In genomic region chr9:69505611-69506010, GRCm38 (mm10) we compare ENCODE assay signal across 8 mouse cellular contexts. TPM values are rescaled to one million over a fixed set of nuclear protein-coding genes. Genes with fewer than 3 reads are reported as not detected.
DNase-seq lines count a peak whose midpoint lies in the region; ATAC-seq and TF ChIP-seq lines count a peak whose summit lies in the region.

No protein-coding gene starts in this region.

- no peaks in the 10 kb centered on the region for H3K4me1 ChIP-seq in liver, adult 2 months (ENCODE audit: control insufficient read depth, insufficient read depth, low read length)
- no peaks in the 10 kb centered on the region for H3K4me1 ChIP-seq in liver, embryonic 11.5 days (replicated peaks; ENCODE audit: control insufficient read depth, insufficient read depth, low read length)
- peaks cover 12% of the 10 kb centered on the region for H3K4me1 ChIP-seq in embryonic facial prominence, embryonic 13.5 days

- H3K27ac ChIP-seq in liver, adult 2 months (replicated peaks; ENCODE audit: insufficient read depth, low read depth, low read length), result no peak overlapping the region
- H3K27ac ChIP-seq in liver, embryonic 11.5 days (ENCODE audit: low read depth, low read length), result no peak overlapping the region
- no peak overlapping the region for H3K27ac ChIP-seq in embryonic facial prominence, embryonic 13.5 days

- H3K27me3 ChIP-seq in liver, adult 2 months (ENCODE audit: control insufficient read depth, insufficient read depth, low read length), result peaks cover 2% of the 10 kb centered on the region; the same call in 1 of the 2 replicates
- peaks cover 3% of the 10 kb centered on the region; the same call in 1 of the 2 replicates for H3K27me3 ChIP-seq in liver, embryonic 11.5 days (replicated peaks; ENCODE audit: control insufficient read depth, insufficient read depth, low read length)
- 0 out of 2 replicates have a peak, but pooled peaks cover 5% of the 10 kb centered on the region for H3K27me3 ChIP-seq in embryonic facial prominence, embryonic 13.5 days

- H3K36me3 ChIP-seq in liver, adult 2 months (ENCODE audit: control insufficient read depth, insufficient read depth, low read length), result no peaks in the 10 kb centered on the region
- H3K36me3 ChIP-seq in liver, embryonic 11.5 days (ENCODE audit: control insufficient read depth, insufficient read depth, low read length), result no peaks in the 10 kb centered on the region
- H3K36me3 ChIP-seq in embryonic facial prominence, embryonic 13.5 days, result no peaks in the 10 kb centered on the region

- H3K9ac ChIP-seq in liver, adult 2 months (ENCODE audit: low read depth, low read length), result no peak overlapping the region
- no peak overlapping the region for H3K9ac ChIP-seq in liver, embryonic 11.5 days (ENCODE audit: low read depth, low read length)
- no peak overlapping the region for H3K9ac ChIP-seq in embryonic facial prominence, embryonic 13.5 days

- TF ChIP-seq CTCF in liver, adult 2 months (IDR thresholded peaks at IDR 0.05; ENCODE audit: low read depth, low read length), result peak; percentile 63

- no peak overlapping the region for H3K4me2 ChIP-seq in liver, embryonic 11.5 days
- H3K4me2 ChIP-seq in embryonic facial prominence, embryonic 13.5 days, result peak overlapping the region; percentile 43

- TF ChIP-seq POLR2A in liver, adult 2 months (IDR thresholded peaks at IDR 0.05; ENCODE audit: extremely low read depth, insufficient read depth, low read length), result no peak

- H3K4me3 ChIP-seq in liver, adult 2 months (ENCODE audit: insufficient read depth, low read depth, low read length), result no peak overlapping the region
- H3K4me3 ChIP-seq in liver, embryonic 11.5 days (ENCODE audit: low read depth, low read length), result no peak overlapping the region
- no peak overlapping the region for H3K4me3 ChIP-seq in embryonic facial prominence, embryonic 13.5 days

- no peak for ATAC-seq in liver, embryonic 11.5 days (replicated peaks; ENCODE audit: low FRiP score)
- ATAC-seq in embryonic facial prominence, embryonic 13.5 days (ENCODE audit: insufficient number of reproducible peaks, insufficient read depth, low FRiP score, low TSS enrichment, low read depth), result no peak

- H3K79me2 ChIP-seq in liver, adult 2 months (ENCODE audit: control insufficient read depth, insufficient read depth, low read length), result no peaks in the 10 kb centered on the region

- peak; percentile 19 to 28 for DNase-seq in frontal cortex, postnatal 36 days (ENCODE audit: low spot score in 2 of 2)
- no peak for DNase-seq in frontal cortex, postnatal 25 days (ENCODE audit: low spot score in 2 of 2)
- peak; percentile 8 for DNase-seq in liver, adult 2 months (ENCODE audit: extremely low read depth, low read depth, low spot score)
- DNase-seq in liver, embryonic 11.5 days (ENCODE audit: low spot score), result no peak
- DNase-seq in NIH3T3 (ENCODE audit: low read depth), result peak; percentile 73
- peak; percentile 58 for DNase-seq in retina, postnatal 1 day
- no peak for DNase-seq in frontal cortex, postnatal 14 days (ENCODE audit: low spot score in 2 of 2)

- no peaks in the 10 kb centered on the region for H3K9me3 ChIP-seq in liver, embryonic 11.5 days (ENCODE audit: control insufficient read depth, low read length)
- H3K9me3 ChIP-seq in embryonic facial prominence, embryonic 13.5 days, result no peaks in the 10 kb centered on the region

- WGBS in liver, adult 2 months, result 13% methylated on average over 7 of the region's 7 CpGs
- WGBS in liver, embryonic 11.5 days, result 14% methylated on average over 7 of the region's 7 CpGs
- WGBS in embryonic facial prominence, embryonic 13.5 days, result 8% methylated on average over 7 of the region's 7 CpGs

RNA-seq across cellular contexts. Expression of gene Anxa2, which starts 52.2 kb away (rescaled TPM):
- 14.0 and 16.1 TPM in 2 replicates for total RNA-seq in liver, adult 2 months (2014; rRNA removed)
- polyA plus RNA-seq in liver, adult 2 months (2012; rRNA removed), result 13.0 and 13.5 TPM in 2 replicates
- polyA plus RNA-seq in liver, embryonic 11.5 days (2014; fragmentation: Nextera tagmentation; extraction: Ambion mirVana), result 153 and 159 TPM in 2 replicates
- polyA plus RNA-seq in embryonic facial prominence, embryonic 13.5 days (2015; fragmentation: Nextera tagmentation; extraction: Ambion mirVana), result 1,084 and 1,195 TPM in 2 replicates

Comparison
In these comparisons a context has a peak if more than half of its experiments do, and no peak if none do; other contexts are left out.
1. DNase-seq: peak in frontal cortex, postnatal 36 days (2 of 2), liver, adult 2 months (single experiment), NIH3T3 (single experiment) and retina, postnatal 1 day (single experiment); none in frontal cortex, postnatal 25 days (0 of 2), liver, embryonic 11.5 days (single experiment) and frontal cortex, postnatal 14 days (0 of 2).
2. RNA of gene Anxa2, which starts 52.2 kb away (polyA plus RNA-seq): 1,084 to 1,195 TPM in embryonic facial prominence, embryonic 13.5 days and 153 to 159 TPM in liver, embryonic 11.5 days; 13.0 to 13.5 TPM in liver, adult 2 months; every median in the first group is over 10 times any median in the second.